Mouse (Mus musculus): Measurements from ENCODE around the gene Sdha.
A peak's percentile ranks its signal among the peaks of the same experiment; 100 is the strongest.

Sdha gene

GRCm38 (mm10) chr13:74302050-74303037 is 47.7 kb downstream of the Sdha start:
- DNase-seq (ENCODE audit: low read depth, low spot score), result no peak

- DNase-seq (ENCODE audit: low read depth, low spot score), result no peak
Observed at GRCm38 (mm10) chr13:74301607-74301984, 48.5 kb downstream of the Sdha start.

GRCm38 (mm10) chr13:74300925-74301606 is 49.0 kb downstream of the Sdha start:
- peak; percentile 37 for DNase-seq (ENCODE audit: low read depth, low spot score)

- DNase-seq (ENCODE audit: low read depth, low spot score), result no peak
Observed at GRCm38 (mm10) chr13:74296376-74296775, 53.7 kb downstream of the Sdha start.

- no peak for DNase-seq (ENCODE audit: low read depth, low spot score)
Observed at GRCm38 (mm10) chr13:74292167-74292566, 57.9 kb downstream of the Sdha start, which contains the start of gene Ahrr. Gene Ahrr (minus strand): TSS chr13:74292331.

- no peak for DNase-seq (ENCODE audit: low read depth, low spot score)
Observed at GRCm38 (mm10) chr13:74289646-74290045, 60.4 kb downstream of the Sdha start.

- DNase-seq (ENCODE audit: low read depth, low spot score), result no peak
Observed at GRCm38 (mm10) chr13:74282299-74282698, 67.8 kb downstream of the Sdha start.

- no peak for DNase-seq (ENCODE audit: low read depth, low spot score)
Observed at GRCm38 (mm10) chr13:74275726-74276125, 74.4 kb downstream of the Sdha start.

All from CD4-positive helper T cell, adult 2 months (primary cell).